Mouse (Mus musculus): ENCODE results near the gene Susd4.

Gene Susd4

DNA sequence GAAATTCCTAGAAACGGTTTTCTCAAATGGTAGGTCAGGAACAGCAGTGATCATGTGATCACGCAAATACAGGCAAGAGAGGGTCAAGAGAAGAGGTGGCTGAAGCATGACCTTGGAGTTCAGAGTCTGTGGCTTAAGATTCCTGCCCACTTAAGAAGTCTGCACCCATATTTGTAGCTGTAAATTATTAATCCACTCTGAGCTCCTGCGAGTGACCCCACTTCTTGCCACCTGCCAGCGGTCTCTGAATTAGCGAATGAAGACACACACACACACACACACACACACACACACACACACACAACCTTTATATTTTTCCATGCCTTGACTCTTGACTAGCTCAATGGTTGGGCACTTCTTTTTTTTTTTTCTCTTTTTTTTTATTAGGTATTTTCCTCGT, 99.7 kb downstream of the Susd4 start:
- DNase-seq: no peak

DNA sequence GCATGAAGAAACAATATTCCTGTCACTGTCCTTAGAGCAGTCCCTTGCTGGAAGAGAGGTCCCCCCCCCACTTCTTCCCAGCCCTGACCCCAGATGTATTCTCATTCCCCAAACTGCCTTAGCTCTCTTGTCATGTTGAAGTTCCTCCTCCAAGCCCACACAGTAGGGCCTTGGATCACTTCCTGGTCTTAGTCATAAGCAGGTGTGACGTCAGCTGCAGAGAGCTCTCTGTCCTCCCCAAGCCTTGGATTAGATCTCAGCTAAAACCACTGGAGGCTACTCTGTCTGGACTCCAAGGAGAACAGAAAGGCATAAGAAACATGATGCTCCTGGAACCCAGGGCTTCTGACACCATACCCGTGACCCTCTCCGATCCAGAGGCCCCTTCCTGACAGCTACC, 104.2 kb downstream of the Susd4 start:
- DNase-seq: no peak

- peak; percentile 35 for DNase-seq
Measured at GRCm38 (mm10) chr1:182868432-182869113, 104.9 kb downstream of the Susd4 start.

GRCm38 (mm10) chr1:182869114-182869456, 105.4 kb downstream of the Susd4 start:
- peak; percentile 41 for DNase-seq

DNA sequence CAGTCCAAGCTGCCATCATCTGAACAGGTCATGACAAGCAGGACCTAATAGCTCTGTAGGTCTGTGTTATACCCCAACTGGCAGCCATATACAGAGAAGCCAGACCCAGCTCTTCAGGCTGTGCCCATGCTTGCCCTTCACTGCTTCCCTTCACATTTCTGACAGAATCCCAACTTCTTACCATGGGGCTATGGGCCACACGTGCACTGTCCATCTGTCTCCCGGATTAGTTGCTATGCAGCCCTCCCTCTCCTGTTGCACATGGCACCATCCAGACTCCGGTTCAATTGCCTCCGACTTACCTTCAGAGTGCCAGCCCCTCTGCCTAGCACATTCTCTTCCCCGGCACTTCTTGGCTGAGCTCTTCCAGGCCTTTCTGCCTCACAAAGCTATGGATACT, 114.5 kb downstream of the Susd4 start:
- DNase-seq: no peak

GRCm38 (mm10) chr1:182878719-182879118, 115.1 kb downstream of the Susd4 start:
- DNase-seq: no peak

DNA sequence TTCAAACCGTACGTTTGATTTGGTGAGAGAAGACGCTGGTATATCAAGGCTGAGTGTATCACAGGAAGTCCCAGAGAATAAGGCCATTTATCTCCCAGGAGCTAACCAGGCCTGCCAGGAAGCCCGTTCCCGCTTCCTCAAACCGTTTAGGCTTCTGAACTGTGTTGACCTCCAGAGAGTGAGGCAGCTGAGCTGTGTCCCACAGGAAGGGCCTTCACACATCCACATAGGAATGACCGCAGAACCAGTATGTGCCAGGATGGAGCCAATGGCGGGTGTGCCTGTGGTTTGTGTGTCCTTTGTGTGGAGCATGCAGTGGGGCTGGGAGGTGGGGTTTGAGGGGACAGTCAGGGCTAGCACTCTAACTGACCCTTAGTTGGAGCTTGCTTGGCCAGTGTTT, 117.6 kb downstream of the Susd4 start:
- DNase-seq: no peak

DNA sequence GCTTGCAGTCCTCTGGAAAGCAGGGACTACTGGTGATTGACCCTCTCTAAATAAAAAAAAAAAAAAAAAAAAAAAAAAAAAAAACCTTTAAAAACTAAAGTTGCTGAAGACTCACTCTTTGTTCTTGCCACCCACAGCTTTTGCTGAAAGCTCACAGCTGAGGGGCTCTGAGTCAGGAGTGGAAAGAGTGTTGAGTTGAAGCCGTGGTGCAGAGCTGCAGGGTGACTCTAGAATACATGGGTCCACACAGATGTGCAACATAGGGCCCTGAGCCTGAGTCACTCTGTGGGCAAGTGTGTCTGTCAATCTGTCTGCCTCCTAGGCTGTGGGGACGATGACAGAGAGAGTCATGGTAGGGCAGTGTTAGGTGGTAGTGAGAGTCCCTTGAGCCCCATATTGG, 119.0 kb downstream of the Susd4 start:
- DNase-seq: no peak

- DNase-seq: peak; percentile 61
Measured at GRCm38 (mm10) chr1:182895698-182896097, 132.0 kb downstream of the Susd4 start.

- DNase-seq: no peak
Measured at GRCm38 (mm10) chr1:182897071-182897470, 133.4 kb downstream of the Susd4 start.

DNA sequence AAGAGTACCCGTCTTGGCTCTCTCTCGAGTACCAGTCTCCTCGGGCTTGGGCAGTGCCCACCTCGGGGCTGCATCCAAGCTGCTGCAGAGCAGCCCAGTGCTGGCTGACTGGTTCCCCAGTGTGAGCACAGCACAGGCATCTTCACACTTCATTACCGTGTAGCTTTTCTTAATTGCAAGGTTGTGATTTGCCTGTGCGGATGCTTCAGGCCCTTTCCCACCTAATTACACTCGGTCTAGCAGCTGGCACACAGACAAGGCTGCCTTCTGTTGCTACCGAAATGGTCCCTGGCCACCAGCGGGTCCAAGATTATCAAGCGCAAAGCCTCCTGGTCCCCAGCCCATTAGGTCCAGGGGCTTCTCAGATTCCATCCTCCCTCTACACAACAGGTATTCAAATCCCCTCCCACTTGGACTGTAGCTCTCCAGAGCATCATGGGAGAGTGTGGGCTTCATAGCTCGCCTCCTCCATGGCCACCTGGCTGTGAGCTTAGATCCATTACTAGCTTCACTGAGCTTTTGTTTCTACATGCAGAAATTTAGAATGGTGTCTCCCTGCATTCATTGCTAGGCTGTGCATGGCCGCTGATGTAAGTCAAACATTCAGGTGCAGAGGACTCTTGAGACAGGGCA, 134.0 kb downstream of the Susd4 start:
- peak; percentile 51 for DNase-seq

- peak; percentile 36 for DNase-seq
Measured at GRCm38 (mm10) chr1:182902095-182902494, 138.4 kb downstream of the Susd4 start.

DNA sequence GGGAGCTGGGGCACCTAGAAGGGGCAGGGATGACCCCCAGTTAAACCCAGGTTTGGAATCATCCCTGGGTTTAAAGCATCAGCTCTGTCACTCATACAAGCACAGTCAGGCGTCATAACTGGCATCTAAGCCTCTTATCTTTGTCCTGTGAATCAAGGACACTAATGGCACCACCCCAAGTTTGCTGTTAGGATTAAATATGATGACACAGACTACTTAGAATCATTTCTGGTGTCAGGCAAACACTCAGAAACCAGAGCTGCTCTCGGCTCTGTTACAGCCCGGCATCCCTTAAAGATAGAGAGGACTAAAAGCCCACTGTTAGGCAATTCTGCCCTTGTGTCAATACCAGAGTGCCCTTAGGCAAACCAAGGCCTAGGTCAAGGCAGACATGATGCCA, 139.2 kb downstream of the Susd4 start:
- DNase-seq: peak; percentile 30

GRCm38 (mm10) chr1:182905669-182906068, 142.0 kb downstream of the Susd4 start:
- DNase-seq: no peak

- peak; percentile 96 for DNase-seq
Measured at GRCm38 (mm10) chr1:182908050-182909036, 144.7 kb downstream of the Susd4 start.

DNA sequence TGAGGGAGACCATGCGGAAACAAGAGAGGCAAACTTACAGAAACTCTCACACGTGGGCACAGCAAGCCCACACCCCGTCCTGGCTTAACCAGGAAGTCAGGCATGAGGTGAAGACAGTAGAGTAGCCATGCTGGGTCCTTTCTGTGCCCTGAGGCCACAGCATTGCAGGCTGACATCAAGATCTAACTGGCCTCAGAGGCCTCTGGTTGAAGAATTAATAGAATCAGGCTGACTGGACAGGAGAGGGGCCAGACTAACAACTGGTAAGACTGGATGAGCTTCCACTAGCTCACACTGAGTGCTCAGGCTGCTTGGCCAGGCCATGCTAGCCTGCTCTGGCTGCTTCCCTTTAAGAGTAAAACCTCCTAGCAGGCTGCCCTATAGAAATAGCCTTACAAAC, 145.4 kb downstream of the Susd4 start:
- no peak for DNase-seq

DNA sequence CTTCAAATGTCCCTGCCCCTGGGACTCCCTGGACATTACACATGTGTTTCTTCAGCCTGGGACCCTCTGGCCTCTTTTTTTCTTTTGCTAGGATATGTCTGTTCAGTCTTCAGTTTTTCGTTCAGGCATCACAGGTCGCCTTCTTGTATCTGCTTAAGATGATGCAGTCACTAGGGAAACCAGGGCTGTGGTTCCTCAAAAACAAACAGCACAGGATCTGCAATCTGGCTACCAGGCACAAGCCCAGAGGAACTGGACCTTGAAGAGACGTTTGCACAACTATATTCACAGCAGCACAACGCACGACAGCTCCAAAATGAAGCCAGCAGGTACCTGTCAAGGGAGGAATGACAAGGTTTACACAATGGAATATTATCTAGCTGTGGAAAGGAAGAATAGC, 145.9 kb downstream of the Susd4 start:
- DNase-seq: no peak

DNA sequence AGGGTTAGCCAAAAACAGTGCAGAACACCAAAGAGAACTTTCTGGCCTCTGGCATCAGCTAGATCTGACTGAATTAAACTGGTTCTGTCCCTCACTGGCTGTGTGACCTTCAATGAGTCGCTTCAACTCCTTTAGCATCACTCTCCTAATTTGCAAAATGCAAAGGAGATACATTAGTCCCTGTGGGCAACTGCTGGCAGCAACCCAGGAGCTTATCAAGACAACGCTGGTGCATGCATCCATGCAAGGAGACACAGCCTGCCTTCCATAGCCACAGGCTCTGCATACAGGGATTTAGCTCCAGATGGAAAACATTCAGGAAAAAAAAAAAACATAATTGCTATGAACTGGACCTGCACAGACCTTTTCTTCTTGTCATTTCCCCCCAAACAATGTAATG, 148.9 kb downstream of the Susd4 start:
- no peak for DNase-seq

DNA sequence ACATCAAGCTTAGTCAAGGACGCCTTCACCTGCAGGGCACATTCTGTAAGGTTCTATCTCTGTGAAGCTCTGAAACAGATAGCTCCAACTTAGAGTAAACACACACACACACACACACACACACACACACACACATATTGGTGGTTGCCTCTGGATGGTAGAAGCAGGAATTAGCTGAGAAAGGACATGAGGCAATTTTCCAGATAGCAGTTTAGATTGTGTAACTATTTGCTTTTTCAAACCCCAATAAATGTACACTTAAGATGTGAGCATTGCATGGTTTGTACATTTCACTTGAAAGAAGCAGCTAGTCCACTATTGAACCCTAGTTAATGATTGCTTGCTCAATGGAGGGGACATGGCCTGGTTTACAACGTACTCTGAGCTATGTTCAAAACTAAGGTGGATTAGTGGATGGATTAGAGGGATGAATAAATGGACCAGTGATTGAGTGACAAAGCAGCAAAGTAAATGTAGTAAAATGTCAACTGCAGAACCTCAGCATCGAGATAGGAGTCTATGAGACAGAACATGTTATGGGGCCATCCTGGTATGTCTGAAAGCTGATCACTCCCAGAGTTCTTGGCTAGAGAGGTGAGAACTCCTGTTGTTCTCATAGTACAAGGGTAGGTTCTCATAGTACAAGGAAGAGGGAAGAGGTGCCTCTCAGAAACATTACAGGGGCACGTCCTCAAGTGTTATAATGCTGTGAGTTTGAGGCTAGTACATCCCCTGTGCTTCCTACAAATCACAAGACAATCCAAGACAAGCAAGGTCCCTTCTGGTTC, 150.7 kb downstream of the Susd4 start:
- DNase-seq: no peak

GRCm38 (mm10) chr1:182916166-182916565, 152.5 kb downstream of the Susd4 start:
- no peak for DNase-seq

- no peak for DNase-seq
Measured at GRCm38 (mm10) chr1:182918718-182919346, 155.2 kb downstream of the Susd4 start.

- DNase-seq: no peak
Measured at GRCm38 (mm10) chr1:182922824-182923223, 159.2 kb downstream of the Susd4 start.

Measured in retina, postnatal 1 day (tissue).